In the genomic region with DNA sequence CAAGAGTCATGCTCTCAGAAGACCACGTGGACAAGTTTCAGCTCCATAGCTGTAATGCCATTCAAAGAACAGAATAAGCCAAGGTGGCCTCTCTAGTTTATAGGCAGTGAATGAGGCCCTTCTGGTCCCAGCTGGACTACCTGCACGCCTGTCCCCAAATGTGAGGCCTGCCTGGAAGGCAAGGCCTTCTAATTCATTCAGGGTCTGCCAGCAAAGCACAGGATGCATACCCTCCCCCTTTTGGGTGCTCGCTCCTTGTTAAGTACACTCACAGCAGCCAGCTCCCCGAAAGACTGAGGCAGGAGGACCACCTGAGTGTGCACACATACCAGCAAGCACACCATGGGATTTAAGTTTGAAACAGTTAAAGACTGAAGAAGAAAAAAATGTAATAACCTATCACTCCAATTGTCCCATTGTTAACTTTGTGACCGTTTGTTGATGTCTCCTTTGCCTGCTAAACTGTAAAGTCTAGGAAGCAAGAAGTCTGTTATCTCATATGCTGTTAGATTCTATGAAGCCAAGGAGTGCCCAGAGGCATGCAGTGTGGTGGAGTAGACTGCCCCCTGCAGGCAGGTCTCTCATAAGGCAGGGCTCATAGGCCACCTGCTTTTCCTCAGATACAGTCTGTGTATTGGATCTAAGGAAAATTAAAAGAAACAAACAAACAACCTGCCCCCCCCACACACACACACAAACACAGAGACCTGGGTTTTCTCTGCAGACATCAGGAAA, we compare ENCODE assay signal across 9 mouse cellular contexts. TPM values are rescaled to one million over a fixed set of nuclear protein-coding genes. Genes with fewer than 3 reads are reported as not detected.
DNase-seq lines count a peak whose midpoint lies in the region; ATAC-seq and TF ChIP-seq lines count a peak whose summit lies in the region.
"Had no signal": no experiment of that assay in that cellular context is flagged by ENCODE, and none has a peak within 500 bp of the region (broad histone marks: within the 10 kb centered on the region; RNA-seq: fewer than 3 reads in every experiment).

No protein-coding gene starts in this region.

- H3K9ac ChIP-seq in heart, embryonic 12.5 days, result no peak overlapping the region

- DNase-seq in heart, adult 18-20 months, result peak; percentile 81 to 91
- DNase-seq in adrenal gland, postnatal 4 days (ENCODE audit: low spot score in 2 of 2), result peak; percentile 55 to 68
- peak; percentile 27 for DNase-seq in fibroblast of lung, adult 2 months (ENCODE audit: low read depth)
- peak; percentile 46 for DNase-seq in hindlimb bud, embryonic 11.5 days (ENCODE audit: extremely low spot score, low read depth, low spot score)
- peak; percentile 66 to 80 for DNase-seq in left cerebral cortex, postnatal 36 days (ENCODE audit: low spot score in 2 of 2)
- peak; percentile 53 for DNase-seq in ovary, adult 18-20 months (ENCODE audit: low spot score)
- peak; percentile 80 for DNase-seq in thymus, adult 2 months

- H3K36me3 ChIP-seq in heart, embryonic 12.5 days, result no peaks in the 10 kb centered on the region
- no peaks in the 10 kb centered on the region for H3K36me3 ChIP-seq in thymus, adult 2 months (ENCODE audit: control insufficient read depth, insufficient read depth, low read length)

- H3K27ac ChIP-seq in heart, embryonic 12.5 days (ENCODE audit: poor library complexity, severe bottlenecking), result no peak overlapping the region
- H3K27ac ChIP-seq in thymus, adult 2 months (ENCODE audit: control insufficient read depth, insufficient read depth, low read length), result no peak overlapping the region

- WGBS in heart, embryonic 12.5 days, result 61% methylated on average over 5 of the region's 5 CpGs
- 76% methylated on average over 5 of the region's 5 CpGs for WGBS in thymus, adult 2 months

- no peak for ATAC-seq in heart, embryonic 12.5 days (ENCODE audit: insufficient number of reproducible peaks, low FRiP score)

- peaks cover 9% of the 10 kb centered on the region for H3K4me1 ChIP-seq in heart, embryonic 12.5 days (replicated peaks)
- H3K4me1 ChIP-seq in thymus, adult 2 months (replicated peaks; ENCODE audit: control insufficient read depth, insufficient read depth, low read length), result no peaks in the 10 kb centered on the region; the same call in 1 of the 2 replicates

- peak; percentile 58; the same call in 1 of the 2 replicates for TF ChIP-seq CTCF in thymus, adult 2 months (IDR thresholded peaks at IDR 0.05; ENCODE audit: borderline replicate concordance, control insufficient read depth, extremely low read depth, insufficient read depth, low read length, poor library complexity)

- no peak overlapping the region for H3K4me2 ChIP-seq in heart, embryonic 12.5 days

- no peak for TF ChIP-seq POLR2A in thymus, adult 2 months (IDR thresholded peaks at IDR 0.05; ENCODE audit: control insufficient read depth, extremely low read depth, insufficient read depth, low read length, poor library complexity)

- H3K4me3 ChIP-seq in heart, embryonic 12.5 days, result no peak overlapping the region
- no peak overlapping the region for H3K4me3 ChIP-seq in thymus, adult 2 months (ENCODE audit: control insufficient read depth, insufficient read depth, low read length)
- H3K4me3 ChIP-seq: myocyte had no signal

- H3K27me3 ChIP-seq in heart, embryonic 12.5 days (replicated peaks), result peaks cover 58% of the 10 kb centered on the region
- H3K27me3 ChIP-seq in thymus, adult 2 months (ENCODE audit: control insufficient read depth, insufficient read depth, low read length), result no peaks in the 10 kb centered on the region

- H3K9me3 ChIP-seq in heart, embryonic 12.5 days (replicated peaks), result peaks cover 4% of the 10 kb centered on the region; the same call in 1 of the 2 replicates

- intact Hi-C loops in left cerebral cortex, postnatal 36 days (cut with DNase I), result loop anchor here (2.0 kb wide), 1 partner anchor 221 kb away; no protein-coding TSS in a partner anchor

RNA-seq across cellular contexts. Expression of gene Sipa1l3, which starts 3.6 kb away (rescaled TPM):
- total RNA-seq in heart, adult 18-20 months (2021), result 10 to 100 TPM in 1 of 2 experiments, 1 to 10 TPM in 1; 9.6 to 11.1 TPM
- 3.7 and 3.8 TPM in 2 replicates for polyA plus RNA-seq in heart, embryonic 12.5 days (2016; fragmentation: Nextera tagmentation; extraction: Ambion mirVana)
- 10 to 100 TPM; 67.4 to 86.4 TPM for total RNA-seq in adrenal gland, postnatal 4 days (2021)
- total RNA-seq in left cerebral cortex, postnatal 36 days (2021), result 10 to 100 TPM; 41.2 to 65.2 TPM
- polyA plus RNA-seq in thymus, adult 2 months (2012; rRNA removed), result 93.0 and 111 TPM in 2 replicates

Comparison
In these comparisons a context has a peak if more than half of its experiments do, and no peak if none do; other contexts are left out.
1. DNase-seq: peak in every context shown above with its lines; median percentile 86 in heart, adult 18-20 months; 80 in thymus, adult 2 months; 73 in left cerebral cortex, postnatal 36 days; 62 in adrenal gland, postnatal 4 days; 53 in ovary, adult 18-20 months; 46 in hindlimb bud, embryonic 11.5 days; 27 in fibroblast of lung, adult 2 months.